Mouse (Mus musculus) intestine, postnatal 0 days (tissue): Measurements from ENCODE around the gene Lbh. TPM values are rescaled to one million over a fixed set of nuclear protein-coding genes. Genes with fewer than 3 reads are reported as not detected.

Source experiments
- ATAC-seq: fragments of 200-750 bp; cut with Nextera tagmentation; 2 replicates; pipeline ENCODE4 v1.8.0; 2017; ENCODE audit warnings: mild to moderate bottlenecking, moderate TSS enrichment, moderate library complexity
- H3K27ac ChIP-seq: fragments of 300-500 bp; sonication (generic); 2 replicates; pipeline ENCODE4 v1.5.1; 2014; ENCODE audit warnings: mild to moderate bottlenecking, low read depth, low read length, moderate library complexity
- H3K27me3 ChIP-seq: fragments of 300-500 bp; sonication (generic); replicated peaks from 2 replicates; pipeline ENCODE4 v1.6.1; 2014; ENCODE audit warnings: low read length, mixed read lengths; ENCODE audit not compliant: control insufficient read depth, insufficient read depth
- H3K36me3 ChIP-seq: fragments of 300-500 bp; sonication (generic); 2 replicates; pipeline ENCODE4 v1.6.1; 2014; ENCODE audit warnings: mild to moderate bottlenecking, moderate library complexity; ENCODE audit not compliant: control insufficient read depth, insufficient read depth
- H3K4me1 ChIP-seq: fragments of 300-500 bp; sonication (generic); replicated peaks from 2 replicates; pipeline ENCODE4 v1.6.1; 2014; ENCODE audit warnings: antibody characterized with exemption, low read length, mixed read lengths; ENCODE audit not compliant: control insufficient read depth, insufficient read depth
- H3K4me2 ChIP-seq: fragments of 300-500 bp; sonication (generic); replicated peaks from 2 replicates; pipeline ENCODE4 v1.6.1; 2014; ENCODE audit warnings: low read depth, mild to moderate bottlenecking, moderate library complexity
- H3K4me3 ChIP-seq: fragments of 300-500 bp; sonication (generic); 2 replicates; pipeline ENCODE4 v1.5.1; 2014; ENCODE audit warnings: low read depth, low read length
- H3K9ac ChIP-seq: fragments of 300-500 bp; sonication (generic); 2 replicates; pipeline ENCODE4 v1.6.1; 2014; ENCODE audit warnings: mild to moderate bottlenecking, low read depth, low read length
- H3K9me3 ChIP-seq: fragments of 300-500 bp; sonication (generic); 2 replicates; pipeline ENCODE4 v1.6.1; 2016; ENCODE audit warnings: mixed run types; ENCODE audit not compliant: control insufficient read depth
- CTCF ChIP-seq: sonication (generic); IDR thresholded peaks from 2 replicates; pipeline ENCODE4 v1.5.1; 2016; ENCODE audit warnings: low read depth, mild to moderate bottlenecking, control low read depth, antibody characterized with exemption, moderate library complexity
- WGBS: fragments of 180-500 bp; shearing (Covaris S2); extraction: QIAGEN DNeasy Blood & Tissue Kit; methylation state at CpG from one replicate; pipeline ENCODE4 v1.1.7; 2014; 5-methylcytosine and 5-hydroxymethylcytosine counted together
- polyA plus RNA-seq: library from polyadenylated mRNA; unstranded; fragments of >200 nt; fragmentation: Nextera tagmentation; extraction: Ambion mirVana; gene quantifications from 2 replicates; pipeline ENCODE4 v1.2.1, GENCODE M21; 2015

Gene Lbh
- polyA plus RNA-seq, 1 experiment from 2014 or later, result 11.1 TPM

- no peaks in the 10 kb centered on the region for H3K4me1 ChIP-seq
- no peaks in the 10 kb centered on the region for H3K27me3 ChIP-seq
- no peak overlapping the region for H3K4me2 ChIP-seq
- TF ChIP-seq CTCF, result no peak
- no peaks in the 10 kb centered on the region for H3K9me3 ChIP-seq
- no peak for ATAC-seq
- no peak overlapping the region for H3K27ac ChIP-seq
- no peak overlapping the region for H3K4me3 ChIP-seq
- H3K36me3 ChIP-seq, result no peaks in the 10 kb centered on the region
- H3K9ac ChIP-seq, result no peak overlapping the region
- WGBS, result 67% methylated on average over 6 of the region's 6 CpGs
These were observed 49.5 kb downstream of the Lbh start for GRCm38 (mm10) chr17:72967371-72968175.

GRCm38 (mm10) chr17:72968666-72969065 is 50.6 kb downstream of the Lbh start:
- H3K9me3 ChIP-seq, result no peaks in the 10 kb centered on the region
- no peak overlapping the region for H3K9ac ChIP-seq
- 74% methylated on average over 4 of the region's 4 CpGs for WGBS
- no peak overlapping the region for H3K4me2 ChIP-seq
- no peaks in the 10 kb centered on the region for H3K27me3 ChIP-seq
- H3K4me3 ChIP-seq, result no peak overlapping the region
- no peak for ATAC-seq
- H3K27ac ChIP-seq, result no peak overlapping the region
- no peaks in the 10 kb centered on the region for H3K36me3 ChIP-seq
- no peaks in the 10 kb centered on the region for H3K4me1 ChIP-seq
- no peak for TF ChIP-seq CTCF

- WGBS, result 79% methylated on average over 7 of the region's 7 CpGs
These were observed 52.6 kb downstream of the Lbh start for GRCm38 (mm10) chr17:72970631-72971161.

GRCm38 (mm10) chr17:72973041-72973440 is 54.9 kb downstream of the Lbh start:
- Histone ChIP-seq H3K27ac (no peak overlapping the region), H3K4me3 (no peak overlapping the region), H3K4me2 (no peak overlapping the region), H3K4me1 (0 out of 2 replicates have a peak, but pooled peaks cover 4% of the 10 kb centered on the region), H3K9me3 (no peaks in the 10 kb centered on the region), H3K36me3 (no peaks in the 10 kb centered on the region), H3K9ac (no peak overlapping the region), H3K27me3 (no peaks in the 10 kb centered on the region)
- 91% methylated on average over 5 of the region's 5 CpGs for WGBS
- no peak for TF ChIP-seq CTCF
- ATAC-seq, result no peak

More at GRCm38 (mm10) chr17:72970631-72971161, 52.6 kb downstream of the Lbh start:
- Histone ChIP-seq H3K9me3 (no peaks in the 10 kb centered on the region), H3K4me2 (no peak overlapping the region), H3K4me3 (no peak overlapping the region), H3K4me1 (no peaks in the 10 kb centered on the region), H3K36me3 (no peaks in the 10 kb centered on the region), H3K27me3 (no peaks in the 10 kb centered on the region), H3K27ac (no peak overlapping the region), H3K9ac (no peak overlapping the region)
- TF ChIP-seq CTCF, result no peak
- ATAC-seq, result no peak

- H3K27me3 ChIP-seq, result no peaks in the 10 kb centered on the region
- no peak for TF ChIP-seq CTCF
- H3K36me3 ChIP-seq, result no peaks in the 10 kb centered on the region
- H3K9ac ChIP-seq, result no peak overlapping the region
- H3K27ac ChIP-seq, result no peak overlapping the region
- 0 out of 2 replicates have a peak, but pooled peaks cover 4% of the 10 kb centered on the region for H3K4me1 ChIP-seq
- H3K4me2 ChIP-seq, result no peak overlapping the region
- WGBS, result 48% methylated on average over 11 of the region's 11 CpGs
- H3K9me3 ChIP-seq, result no peaks in the 10 kb centered on the region
- no peak for ATAC-seq
- H3K4me3 ChIP-seq, result no peak overlapping the region
These were observed 58.4 kb downstream of the Lbh start for GRCm38 (mm10) chr17:72976258-72977231.

- no peak overlapping the region for H3K27ac ChIP-seq
- no peak overlapping the region for H3K4me2 ChIP-seq
- no peaks in the 10 kb centered on the region for H3K9me3 ChIP-seq
- no peaks in the 10 kb centered on the region for H3K36me3 ChIP-seq
- H3K27me3 ChIP-seq, result no peaks in the 10 kb centered on the region
- ATAC-seq, result no peak
- H3K9ac ChIP-seq, result no peak overlapping the region
- TF ChIP-seq CTCF, result no peak
- no peak overlapping the region for H3K4me3 ChIP-seq
- 0 out of 2 replicates have a peak, but pooled peaks cover 4% of the 10 kb centered on the region for H3K4me1 ChIP-seq
- WGBS, result 48% methylated on average over 1 of the region's 1 CpGs
These were observed 59.5 kb downstream of the Lbh start for GRCm38 (mm10) chr17:72977616-72978015.
